Mouse (Mus musculus) testis, postnatal 14 days (tissue): Measurements from ENCODE around the gene Gnb3.
"Not testable (repeated sequence)": the region's sequence is repeated elsewhere in the genome, so short reads cannot be mapped to it uniquely, and the experiment has no call there.

Experiments used
- DNase-seq: peaks from one replicate; pipeline ENCODE4 v3.0.0; 2021; ENCODE audit warnings: low spot score

Gene Gnb3

GRCm38 (mm10) chr6:124857840-124858530 is 17.9 kb upstream of the Gnb3 start:
- DNase-seq, result no peak

- DNase-seq, result peak; percentile 69
Observed at GRCm38 (mm10) chr6:124856916-124857839, 17.1 kb upstream of the Gnb3 start, which contains the start of gene P3h3. Gene P3h3 (minus strand): TSS chr6:124857752.

GRCm38 (mm10) chr6:124856321-124856720 is 16.2 kb upstream of the Gnb3 start:
- no peak for DNase-seq

- DNase-seq, result no peak
Observed at GRCm38 (mm10) chr6:124854647-124855046, 14.6 kb upstream of the Gnb3 start.

- DNase-seq, result no peak
Observed at GRCm38 (mm10) chr6:124850535-124850934, 10.5 kb upstream of the Gnb3 start.

- peak; percentile 86 for DNase-seq
Observed at GRCm38 (mm10) chr6:124847305-124847704, 7.2 kb upstream of the Gnb3 start.

GRCm38 (mm10) chr6:124839805-124840204 is 270 bp downstream of the Gnb3 start:
- DNase-seq, result no peak

- DNase-seq, result no peak
Observed at GRCm38 (mm10) chr6:124836411-124836810, 3.7 kb downstream of the Gnb3 start.

- no peak for DNase-seq
Observed at GRCm38 (mm10) chr6:124835531-124835930, 4.5 kb downstream of the Gnb3 start.

- DNase-seq, result no peak
Observed at GRCm38 (mm10) chr6:124834512-124835081, 5.5 kb downstream of the Gnb3 start.

- DNase-seq, result no peak
Observed at GRCm38 (mm10) chr6:124831649-124832048, 8.4 kb downstream of the Gnb3 start.

GRCm38 (mm10) chr6:124831199-124831598 is 8.9 kb downstream of the Gnb3 start:
- not testable (repeated sequence) for DNase-seq

GRCm38 (mm10) chr6:124829799-124830700 is 10.0 kb downstream of the Gnb3 start:
- DNase-seq, result peak; percentile 96

- peak; percentile 99 for DNase-seq
Observed at GRCm38 (mm10) chr6:124828868-124829798, 10.9 kb downstream of the Gnb3 start, which contains the start of the genes Usp5 and Cdca3. Gene Usp5 (minus strand): TSS chr6:124829484. Gene Cdca3 (plus strand): TSS chr6:124829547.

GRCm38 (mm10) chr6:124828101-124828592 is 11.9 kb downstream of the Gnb3 start:
- DNase-seq, result peak; percentile 52

GRCm38 (mm10) chr6:124822049-124822448 is 18.0 kb downstream of the Gnb3 start:
- DNase-seq, result no peak

GRCm38 (mm10) chr6:124820891-124821290 is 19.2 kb downstream of the Gnb3 start:
- DNase-seq, result no peak

- no peak for DNase-seq
Observed at GRCm38 (mm10) chr6:124817971-124818370, 22.1 kb downstream of the Gnb3 start.

GRCm38 (mm10) chr6:124817563-124817962 is 22.5 kb downstream of the Gnb3 start:
- no peak for DNase-seq

GRCm38 (mm10) chr6:124817125-124817524 is 22.9 kb downstream of the Gnb3 start:
- no peak for DNase-seq
